Mouse (Mus musculus) spleen, adult 12 weeks (tissue): ENCODE results near the gene Jade2.

Experiments
- DNase-seq: peaks from one replicate; pipeline ENCODE4 v3.0.0; 2022; ENCODE audit warnings: low spot score

Gene Jade2

DNA sequence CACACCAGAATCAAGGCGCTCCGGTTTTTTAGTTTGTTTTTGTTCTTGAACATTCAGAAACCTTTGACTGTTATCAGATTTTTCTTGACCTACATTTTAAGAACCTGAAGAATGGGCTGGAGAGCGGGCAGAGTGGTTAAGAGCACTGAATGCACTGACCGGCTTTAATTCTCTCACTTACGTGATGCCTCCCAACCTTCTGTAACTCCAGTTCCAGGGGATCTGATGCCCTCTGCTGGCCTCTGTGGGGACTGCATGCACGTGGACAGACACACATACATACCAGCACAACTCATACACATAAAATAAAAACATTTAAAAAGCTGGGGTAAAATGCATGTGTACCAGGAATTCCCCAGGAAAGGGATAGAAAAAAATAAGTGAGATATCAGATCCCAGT is 71.5 kb downstream of the Jade2 start:
- DNase-seq: peak; percentile 56

DNA sequence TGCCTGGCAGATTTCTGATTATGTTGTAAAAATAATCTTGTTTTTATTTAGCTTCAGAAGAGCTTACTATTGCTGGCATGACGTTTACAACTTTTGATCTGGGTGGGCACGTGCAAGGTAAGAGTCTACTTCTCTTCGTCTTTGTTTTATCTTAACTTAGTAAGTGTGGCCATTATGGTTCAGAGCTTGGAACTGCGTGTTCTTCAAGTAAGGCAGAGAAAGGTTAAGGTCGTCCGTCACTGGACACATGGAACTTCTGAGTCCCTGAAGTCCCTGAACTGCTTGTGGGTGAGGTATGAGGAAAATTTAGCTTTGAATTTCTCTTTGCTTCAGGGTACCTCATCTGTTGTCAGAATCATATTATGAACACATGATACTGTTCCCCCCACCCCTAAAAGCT is 74.7 kb downstream of the Jade2 start:
- no peak for DNase-seq

- DNase-seq: no peak
Observed at GRCm38 (mm10) chr11:51780773-51781267, 76.6 kb downstream of the Jade2 start.

DNA sequence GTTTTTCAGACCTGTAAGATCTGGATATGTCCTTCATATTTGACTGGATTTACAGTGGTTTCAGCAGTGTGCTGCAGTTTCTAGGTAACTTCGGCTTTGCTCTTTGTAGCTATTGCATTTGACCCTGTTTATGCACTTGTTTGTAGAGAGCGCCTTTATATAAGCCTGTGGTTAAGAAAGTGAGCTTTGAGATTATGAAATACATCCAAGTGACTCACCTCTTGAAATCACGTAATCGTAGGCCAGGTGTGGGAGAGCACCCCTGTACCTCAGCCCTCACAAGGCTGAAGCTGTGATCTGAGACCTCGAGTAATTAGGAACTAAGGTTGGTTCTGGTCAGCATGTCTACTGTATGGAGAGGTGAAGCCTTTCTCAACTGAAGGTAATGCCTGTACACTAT is 80.0 kb downstream of the Jade2 start:
- DNase-seq: no peak

- no peak for DNase-seq
Observed at GRCm38 (mm10) chr11:51775507-51775906, 81.9 kb downstream of the Jade2 start.

DNA sequence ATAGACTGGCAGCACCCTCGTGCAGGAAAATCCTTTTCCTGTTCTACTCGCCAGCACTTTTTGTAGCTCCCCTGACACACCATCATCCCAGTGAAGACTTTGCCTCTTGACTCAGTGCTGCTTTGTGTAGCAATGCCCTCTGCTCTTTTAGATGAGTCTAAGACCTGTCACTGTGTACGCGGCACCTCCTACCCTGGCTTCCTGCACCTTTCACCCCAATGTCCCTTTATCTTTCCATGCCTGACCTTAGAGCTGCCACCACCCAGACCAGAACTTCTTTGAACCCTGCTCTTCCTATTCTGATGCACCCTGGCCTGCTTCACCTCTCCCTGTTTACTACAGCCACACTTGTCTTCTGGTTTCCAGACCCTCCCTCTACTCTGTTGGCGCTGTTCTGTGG is 89.2 kb downstream of the Jade2 start:
- DNase-seq: no peak

DNA sequence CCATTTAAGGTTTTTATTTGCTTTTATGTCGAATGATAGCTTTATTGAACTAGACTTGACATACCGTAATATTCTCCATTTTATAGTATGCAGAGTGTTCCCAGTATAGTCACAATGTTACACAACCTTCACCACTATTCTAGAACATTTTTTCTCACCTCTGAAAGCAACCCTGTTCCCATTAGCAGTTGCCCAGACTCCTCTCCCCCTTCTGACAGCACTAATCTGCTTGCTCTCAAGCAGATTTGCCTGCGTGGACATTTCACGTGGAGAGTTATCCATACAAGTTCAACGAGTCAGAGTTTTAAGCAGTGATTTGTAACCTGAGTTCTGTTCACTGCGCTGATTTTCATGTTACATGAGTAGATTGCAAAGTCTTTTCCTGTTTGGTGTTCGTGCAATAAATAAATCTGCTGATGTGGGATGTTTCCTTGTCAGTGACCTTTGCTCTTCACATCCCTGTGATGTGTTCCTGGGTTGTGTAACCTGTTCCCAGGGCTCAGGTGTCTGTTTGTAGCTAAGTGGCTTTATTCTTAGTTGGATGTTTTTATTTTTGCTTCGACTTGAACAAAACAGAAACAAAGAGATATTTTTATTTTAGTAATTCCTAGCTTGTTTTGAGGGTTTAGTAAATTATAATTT is 89.8 kb downstream of the Jade2 start:
- DNase-seq: no peak

- DNase-seq: no peak
Observed at GRCm38 (mm10) chr11:51764816-51765215, 92.6 kb downstream of the Jade2 start.

- no peak for DNase-seq
Observed at GRCm38 (mm10) chr11:51763955-51764354, 93.5 kb downstream of the Jade2 start.
